Comparison of ENCODE assay signal across 20 mouse cellular contexts in genomic region chr8:10175976-10176375, GRCm38 (mm10). TPM values are rescaled to one million over a fixed set of nuclear protein-coding genes. Genes with fewer than 3 reads are reported as not detected.
DNase-seq lines count a peak whose midpoint lies in the region; ATAC-seq and TF ChIP-seq lines count a peak whose summit lies in the region.
"Had no signal": no experiment of that assay in that cellular context is flagged by ENCODE, and none has a peak within 500 bp of the region (broad histone marks: within the 10 kb centered on the region; RNA-seq: fewer than 3 reads in every experiment).

No protein-coding gene starts in this region.

- 0 out of 2 replicates have a peak, but pooled peaks have one; percentile 29 for ATAC-seq in stomach, embryonic 15.5 days (ENCODE audit: insufficient read depth, low FRiP score, low read depth)
- ATAC-seq in stomach, postnatal 0 days (ENCODE audit: low FRiP score, low TSS enrichment) = no peak
- ATAC-seq in stomach, embryonic 16.5 days (ENCODE audit: insufficient read depth, low FRiP score) = 0 out of 2 replicates have a peak, but pooled peaks have one; percentile 34

- H3K27me3 ChIP-seq in stomach, embryonic 15.5 days (replicated peaks) = no peaks in the 10 kb centered on the region
- no peaks in the 10 kb centered on the region for H3K27me3 ChIP-seq in stomach, postnatal 0 days (ENCODE audit: control insufficient read depth, insufficient read depth, low read length)
- no peaks in the 10 kb centered on the region for H3K27me3 ChIP-seq in stomach, embryonic 16.5 days (ENCODE audit: control insufficient read depth, insufficient read depth, low read length)
- H3K27me3 ChIP-seq: embryonic facial prominence, embryonic 12.5 days; embryonic facial prominence, embryonic 15.5 days; hindbrain, embryonic 12.5 days; hindbrain, embryonic 15.5 days had no signal

- H3K4me1 ChIP-seq in stomach, embryonic 15.5 days = 0 out of 2 replicates have a peak, but pooled peaks cover 3% of the 10 kb centered on the region
- no peaks in the 10 kb centered on the region for H3K4me1 ChIP-seq in stomach, postnatal 0 days (replicated peaks; ENCODE audit: control insufficient read depth, insufficient read depth)
- H3K4me1 ChIP-seq in stomach, embryonic 16.5 days (ENCODE audit: control insufficient read depth, insufficient read depth, low read length) = no peaks in the 10 kb centered on the region
- H3K4me1 ChIP-seq: embryonic facial prominence, embryonic 12.5 days; embryonic facial prominence, embryonic 15.5 days had no signal

- DNase-seq in heart, adult 11 months = peak; percentile 61
- DNase-seq in heart, adult 8-10 months (ENCODE audit: low spot score) = no peak
- no peak for DNase-seq in stomach, postnatal 0 days (ENCODE audit: low spot score)
- DNase-seq in left cerebral cortex, adult 9 months (ENCODE audit: low spot score in 2 of 2) = no peak
- DNase-seq: adrenal gland, postnatal 14 days; cerebellum, adult 11 months; forebrain, postnatal 0 days; gastrocnemius, postnatal 25 days; heart, adult 2 months had no signal

- 78% methylated on average over 4 of the region's 4 CpGs for WGBS in stomach, embryonic 15.5 days
- WGBS in stomach, postnatal 0 days = 65% methylated on average over 4 of the region's 4 CpGs
- 79% methylated on average over 4 of the region's 4 CpGs for WGBS in stomach, embryonic 16.5 days

- no peak overlapping the region for H3K9ac ChIP-seq in stomach, embryonic 15.5 days
- H3K9ac ChIP-seq in stomach, postnatal 0 days (ENCODE audit: low read length) = no peak overlapping the region
- H3K9ac ChIP-seq in stomach, embryonic 16.5 days (ENCODE audit: low read length) = no peak overlapping the region
- H3K9ac ChIP-seq: embryonic facial prominence, embryonic 12.5 days; embryonic facial prominence, embryonic 15.5 days; forebrain, postnatal 0 days; hindbrain, embryonic 12.5 days; hindbrain, embryonic 15.5 days had no signal

- no peak overlapping the region for H3K27ac ChIP-seq in stomach, embryonic 15.5 days
- H3K27ac ChIP-seq in stomach, postnatal 0 days (replicated peaks) = no peak overlapping the region
- no peak overlapping the region for H3K27ac ChIP-seq in stomach, embryonic 16.5 days (ENCODE audit: low read length)
- H3K27ac ChIP-seq: embryonic facial prominence, embryonic 12.5 days; embryonic facial prominence, embryonic 15.5 days; heart, adult 2 months; hindbrain, embryonic 12.5 days had no signal

- H3K36me3 ChIP-seq in stomach, embryonic 15.5 days = no peaks in the 10 kb centered on the region
- H3K36me3 ChIP-seq in stomach, postnatal 0 days (ENCODE audit: control insufficient read depth, insufficient read depth, low read length) = no peaks in the 10 kb centered on the region
- no peaks in the 10 kb centered on the region for H3K36me3 ChIP-seq in stomach, embryonic 16.5 days (ENCODE audit: control insufficient read depth, insufficient read depth, low read length)
- H3K36me3 ChIP-seq: embryonic facial prominence, embryonic 12.5 days; embryonic facial prominence, embryonic 15.5 days; hindbrain, embryonic 12.5 days; hindbrain, embryonic 15.5 days had no signal

- TF ChIP-seq EP300 in stomach, postnatal 0 days (optimal IDR thresholded peaks at IDR 0.05) = no peak

- TF ChIP-seq CTCF in stomach, postnatal 0 days (IDR thresholded peaks at IDR 0.05; ENCODE audit: low read depth) = no peak

- H3K4me2 ChIP-seq in stomach, embryonic 15.5 days = no peak overlapping the region
- H3K4me2 ChIP-seq in stomach, postnatal 0 days (replicated peaks; ENCODE audit: low read depth) = no peak overlapping the region
- no peak overlapping the region for H3K4me2 ChIP-seq in stomach, embryonic 16.5 days (ENCODE audit: low read depth, low read length)
- H3K4me2 ChIP-seq: embryonic facial prominence, embryonic 12.5 days; embryonic facial prominence, embryonic 15.5 days; heart, embryonic 11.5 days; hindbrain, embryonic 12.5 days; hindbrain, embryonic 15.5 days had no signal

- H3K9me3 ChIP-seq in stomach, embryonic 15.5 days = no peaks in the 10 kb centered on the region
- H3K9me3 ChIP-seq in stomach, postnatal 0 days (ENCODE audit: control insufficient read depth, low read length) = no peaks in the 10 kb centered on the region
- H3K9me3 ChIP-seq in stomach, embryonic 16.5 days (replicated peaks; ENCODE audit: control insufficient read depth, low read length) = no peaks in the 10 kb centered on the region
- H3K9me3 ChIP-seq: embryonic facial prominence, embryonic 12.5 days; embryonic facial prominence, embryonic 15.5 days; hindbrain, embryonic 12.5 days; hindbrain, embryonic 15.5 days had no signal

- H3K4me3 ChIP-seq in stomach, embryonic 15.5 days (replicated peaks) = no peak overlapping the region
- H3K4me3 ChIP-seq in stomach, postnatal 0 days (ENCODE audit: low read depth, low read length) = no peak overlapping the region
- H3K4me3 ChIP-seq in stomach, embryonic 16.5 days (replicated peaks; ENCODE audit: low read length) = no peak overlapping the region
- H3K4me3 ChIP-seq: embryonic facial prominence, embryonic 12.5 days; embryonic facial prominence, embryonic 15.5 days; heart, adult 2 months; hindbrain, embryonic 12.5 days; hindbrain, embryonic 15.5 days had no signal

RNA-seq across cellular contexts. Expression of gene Myo16, which starts 22.3 kb away (rescaled TPM):
- total RNA-seq in heart, adult 8-10 months (2022) = 1 to 10 TPM in 3 of 4 experiments, under 1 TPM in 1; 0.50 to 4.1 (median 2.6) TPM
- 2.3 TPM in 2 replicates for polyA plus RNA-seq in stomach, embryonic 15.5 days (2015; fragmentation: Nextera tagmentation; extraction: Ambion mirVana)
- polyA plus RNA-seq in stomach, postnatal 0 days (2015; fragmentation: Nextera tagmentation; extraction: Ambion mirVana) = 1.5 and 1.7 TPM in 2 replicates
- polyA plus RNA-seq in stomach, embryonic 16.5 days (2015; fragmentation: Nextera tagmentation; extraction: Ambion mirVana) = 3.1 and 3.2 TPM in 2 replicates
- total RNA-seq: adrenal gland, postnatal 14 days; common myeloid progenitor, adult 5-6 weeks; hematopoietic stem cell, adult 5-6 weeks; MEL had no signal
- polyA plus RNA-seq: heart, adult 2 months; heart, postnatal 0 days had no signal
